Mouse (Mus musculus): ENCODE measurements at regions not wholly inside any gene's neighbourhood (a gene's known extent, or its start where the extent isn't known, plus 50 kb on each side); places are given as distances from the start of the nearest gene placed in this dataset.

DNA sequence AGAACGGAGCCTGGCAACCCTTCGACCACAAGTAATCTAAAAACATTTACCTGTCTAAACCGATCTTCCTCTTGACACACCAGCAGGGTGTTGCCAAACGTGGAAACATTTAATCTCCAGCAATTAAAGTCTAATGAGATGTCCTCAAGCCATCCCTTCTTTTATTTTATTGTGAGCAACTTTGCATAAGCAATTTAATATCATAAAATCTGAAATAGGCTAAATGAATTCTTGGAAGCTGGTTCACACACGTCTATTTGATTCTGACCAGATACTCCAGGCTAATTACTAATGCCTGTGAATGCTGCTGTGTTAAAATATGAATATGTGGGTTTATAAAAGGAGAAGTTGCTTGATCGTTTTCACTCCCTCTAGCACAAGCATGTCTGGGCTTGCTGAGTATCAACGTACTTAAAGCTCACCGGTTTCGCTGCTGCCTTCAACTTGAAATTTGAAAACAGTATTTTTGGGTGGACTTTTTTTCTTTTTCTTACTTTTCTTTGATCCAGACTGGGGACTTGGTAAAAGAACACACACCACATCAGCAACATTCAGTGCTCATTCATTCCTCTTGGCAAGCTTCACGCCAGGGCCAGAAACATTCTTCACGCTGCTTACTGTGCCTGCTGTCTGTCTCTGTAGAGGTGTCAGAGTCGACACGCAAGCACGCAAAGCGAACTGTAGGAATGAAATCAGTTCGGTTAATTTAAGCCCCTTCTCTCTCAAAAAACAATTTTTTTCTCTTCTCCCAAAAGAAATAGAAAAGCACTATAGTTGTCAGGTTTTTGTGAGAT is 194.4 kb downstream of the Npr3 start:
- no peak for TF ChIP-seq CTCF (IDR thresholded peaks at IDR 0.05)
- no peak for TF ChIP-seq EP300 (IDR thresholded peaks at IDR 0.05)
